Mouse (Mus musculus) left cerebral cortex, adult 11 months (tissue): ENCODE measurements around the gene Cntln.

Experiments used
- DNase-seq: peaks from one replicate; pipeline ENCODE4 v3.0.0; 2022; ENCODE audit warnings: low spot score

Cntln gene

DNA sequence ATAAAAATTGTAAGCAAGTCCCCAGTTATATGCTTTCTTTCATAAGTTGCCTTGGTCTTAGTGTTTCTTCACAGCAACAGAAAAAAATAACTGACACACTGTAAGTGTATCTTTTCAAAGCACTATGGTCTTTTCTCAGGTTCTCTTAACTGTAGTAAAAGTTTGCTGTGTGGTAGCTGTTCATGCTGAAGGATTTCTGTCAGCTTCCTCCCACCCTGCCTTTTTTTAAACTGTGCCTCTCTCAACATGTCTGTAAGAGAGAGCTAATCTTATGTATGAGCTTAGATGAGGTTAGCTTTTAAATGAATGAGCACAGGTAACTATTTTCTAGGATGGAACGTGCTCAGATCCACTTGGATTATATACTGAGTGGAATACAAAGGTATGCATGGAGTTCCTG is 170.5 kb downstream of the Cntln start:
- no peak for DNase-seq

DNA sequence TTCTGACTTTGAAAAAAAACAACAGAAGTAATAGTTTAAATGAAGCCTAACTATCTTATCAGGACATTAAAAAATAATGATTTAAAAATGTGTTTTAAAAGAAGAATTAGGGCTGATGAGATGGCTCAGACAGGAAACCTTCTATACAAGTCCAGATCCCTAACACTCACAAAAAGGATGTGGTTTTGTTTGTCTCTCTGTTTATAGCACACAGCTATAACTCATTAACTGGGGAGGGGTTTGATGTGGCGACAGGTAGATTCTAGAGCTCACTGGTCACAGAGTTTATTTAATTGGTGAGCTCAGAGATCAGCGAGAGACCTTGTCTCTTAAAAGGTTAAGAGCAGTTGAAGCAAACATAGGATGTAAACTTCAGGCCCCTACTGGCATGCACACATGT is 175.5 kb downstream of the Cntln start:
- no peak for DNase-seq

DNA sequence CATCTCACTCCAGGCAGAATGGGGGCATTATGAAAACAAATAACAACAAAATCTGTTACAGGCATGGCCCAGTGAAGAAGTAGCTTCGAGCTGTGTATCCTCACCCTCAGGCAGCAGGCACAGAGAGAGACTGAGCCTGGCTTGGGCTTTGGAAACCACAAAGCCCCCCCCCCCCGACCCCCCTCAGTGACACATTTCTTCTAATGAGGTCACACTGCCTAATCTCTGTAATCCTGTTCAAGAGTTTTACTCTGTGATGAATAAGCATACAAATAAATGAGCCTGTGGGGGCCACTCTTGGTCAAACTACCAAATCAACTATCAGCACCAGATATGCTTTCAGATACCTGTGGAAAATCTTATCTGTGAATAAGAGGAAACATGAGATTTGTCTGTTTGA is 177.6 kb downstream of the Cntln start:
- no peak for DNase-seq

DNA sequence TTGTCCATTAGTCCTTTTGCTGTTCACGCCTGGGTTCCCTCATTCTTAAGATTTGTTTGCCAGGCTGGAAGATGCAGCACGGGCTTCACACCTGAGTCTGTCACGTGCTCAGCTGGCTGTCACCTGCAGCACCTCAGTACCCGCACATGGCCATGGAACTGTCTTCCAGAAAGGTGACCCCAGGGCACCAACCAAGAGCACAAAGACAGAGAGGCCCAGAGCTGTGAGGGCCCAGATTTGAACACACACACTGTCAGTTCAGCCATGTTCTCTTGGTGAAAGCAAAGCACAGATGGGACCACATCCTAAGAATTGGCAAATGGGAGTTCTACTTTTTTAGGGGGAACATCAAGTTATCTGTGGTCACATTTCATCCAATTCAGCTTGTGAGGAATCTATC is 211.9 kb downstream of the Cntln start:
- DNase-seq: no peak

DNA sequence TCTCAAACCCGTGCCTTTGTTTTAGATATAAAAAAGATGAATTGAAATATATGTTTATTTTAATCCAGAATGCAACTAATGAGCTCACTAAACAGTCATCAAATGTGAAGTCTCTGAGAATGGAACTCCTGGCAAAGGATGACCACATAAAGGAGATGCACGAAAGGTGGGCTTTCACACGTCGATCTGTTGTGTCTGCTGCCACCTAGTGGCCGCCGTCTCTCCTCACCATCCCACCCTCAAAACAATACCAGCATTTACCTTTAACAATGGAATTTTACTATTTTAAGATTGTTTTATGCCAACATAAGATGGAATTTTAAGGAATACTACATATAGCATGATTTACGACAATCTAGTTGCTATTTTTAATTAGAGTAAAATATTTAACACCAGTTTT is 212.6 kb downstream of the Cntln start:
- peak; percentile 16 for DNase-seq

DNA sequence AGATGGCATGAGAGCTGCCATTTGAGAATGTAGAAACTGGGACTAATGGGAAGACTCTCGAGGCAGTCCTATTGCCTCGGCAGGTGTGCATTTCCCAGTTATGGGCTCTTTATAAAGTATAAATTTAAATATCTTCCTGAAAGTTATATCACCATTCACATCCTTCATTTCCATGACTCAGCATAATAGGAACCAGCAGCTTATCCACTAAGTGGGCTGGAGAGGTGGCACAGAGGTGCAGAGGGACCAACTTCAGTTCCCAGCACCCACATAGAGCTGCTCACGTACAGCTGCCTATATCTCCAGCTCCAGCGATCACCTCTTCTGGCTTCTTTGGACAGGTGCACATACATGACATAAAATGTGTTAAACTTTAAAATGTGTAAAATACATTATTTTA is 218.1 kb downstream of the Cntln start:
- DNase-seq: no peak

DNA sequence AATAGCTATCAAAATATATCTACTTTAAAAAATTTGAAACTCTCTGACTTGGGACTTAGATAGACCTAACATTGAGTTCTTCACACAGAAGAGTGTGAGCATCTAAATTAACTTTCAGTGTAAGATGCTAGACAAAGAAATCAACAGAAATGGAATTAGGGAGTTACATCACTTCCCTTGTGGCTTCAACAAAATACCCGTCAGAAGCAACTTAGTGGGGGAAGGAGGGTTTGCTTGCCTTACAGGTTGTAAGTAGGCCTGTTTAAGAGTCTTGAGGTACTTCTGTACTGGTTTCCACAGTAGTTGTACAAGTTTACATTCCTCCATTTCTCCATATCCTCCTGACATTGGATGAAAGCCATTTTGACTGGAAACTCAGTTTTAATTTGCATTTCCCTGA is 222.3 kb downstream of the Cntln start:
- DNase-seq: no peak

DNA sequence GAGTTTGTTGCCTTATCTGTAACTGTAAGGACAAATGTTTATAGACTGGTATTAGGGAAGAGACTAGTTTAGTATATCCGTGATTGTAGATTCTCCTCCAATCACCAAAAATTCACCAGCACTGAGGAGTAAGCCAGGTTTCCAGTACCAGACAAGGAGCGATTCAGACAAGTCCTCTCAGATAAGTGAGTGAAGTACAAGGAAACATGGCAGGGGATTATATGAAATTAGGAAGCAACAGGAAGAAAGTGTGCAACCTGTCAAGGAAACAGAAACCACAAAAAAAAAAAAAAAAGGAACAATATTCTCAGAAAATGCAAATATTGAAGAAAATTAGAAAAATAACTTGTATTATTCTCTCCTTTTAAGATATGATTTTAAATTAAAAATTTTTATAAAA is 222.9 kb downstream of the Cntln start:
- no peak for DNase-seq

DNA sequence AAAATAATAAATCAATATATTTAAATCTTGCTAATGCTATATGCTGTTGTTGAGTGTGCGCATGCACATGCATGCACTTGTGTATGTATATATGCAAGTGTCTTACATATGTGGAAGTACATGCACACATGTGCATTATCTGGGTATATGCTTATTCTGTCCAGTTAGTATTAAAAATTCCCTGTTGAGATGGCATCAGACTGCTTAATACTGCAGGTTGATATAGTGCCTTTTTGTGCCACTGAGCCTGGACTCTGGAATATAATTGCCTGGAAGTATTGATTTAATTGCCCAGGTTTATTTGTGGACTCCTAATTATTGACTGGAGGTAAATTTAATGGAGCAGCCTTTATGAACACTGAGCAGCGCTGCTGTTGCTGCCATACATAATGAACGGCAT is 236.2 kb downstream of the Cntln start:
- no peak for DNase-seq

DNA sequence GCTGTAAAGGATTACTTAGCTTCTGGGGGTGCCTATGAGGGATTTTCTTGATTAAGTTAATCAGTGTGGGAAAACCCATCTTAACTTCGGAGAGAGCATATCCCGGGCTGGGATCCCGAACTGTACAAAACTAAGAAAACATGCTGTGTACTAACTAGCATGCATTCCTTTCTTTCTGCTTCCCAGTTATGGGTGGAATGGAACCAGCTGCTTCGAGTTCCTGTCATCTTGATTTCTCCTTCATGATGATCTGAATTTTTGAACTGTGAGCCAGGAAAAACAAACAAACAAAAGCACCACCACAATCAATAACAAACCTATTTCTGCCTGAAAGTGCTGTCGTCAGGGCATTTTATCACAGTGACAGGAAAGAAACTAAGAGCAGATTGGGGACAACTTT is 265.6 kb downstream of the Cntln start:
- no peak for DNase-seq

DNA sequence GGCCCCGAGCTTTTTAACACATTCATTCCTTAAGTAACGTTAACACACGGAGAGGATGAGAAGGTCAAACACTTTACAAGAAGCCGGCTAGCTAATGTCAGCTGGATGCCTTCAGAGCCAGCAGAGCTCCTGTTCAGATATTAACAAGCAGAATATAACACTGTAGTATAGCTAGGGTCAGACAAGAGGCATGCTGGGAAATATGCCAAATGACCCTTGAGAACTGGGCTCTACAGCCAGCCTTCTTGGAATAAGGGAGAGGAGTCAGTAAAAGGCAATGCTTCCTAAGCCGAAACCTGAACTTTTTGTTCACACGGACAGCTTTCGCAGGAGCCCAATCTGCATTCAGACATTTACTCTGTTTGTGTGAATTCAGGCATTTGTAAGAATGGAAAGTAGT is 267.8 kb downstream of the Cntln start:
- no peak for DNase-seq

DNA sequence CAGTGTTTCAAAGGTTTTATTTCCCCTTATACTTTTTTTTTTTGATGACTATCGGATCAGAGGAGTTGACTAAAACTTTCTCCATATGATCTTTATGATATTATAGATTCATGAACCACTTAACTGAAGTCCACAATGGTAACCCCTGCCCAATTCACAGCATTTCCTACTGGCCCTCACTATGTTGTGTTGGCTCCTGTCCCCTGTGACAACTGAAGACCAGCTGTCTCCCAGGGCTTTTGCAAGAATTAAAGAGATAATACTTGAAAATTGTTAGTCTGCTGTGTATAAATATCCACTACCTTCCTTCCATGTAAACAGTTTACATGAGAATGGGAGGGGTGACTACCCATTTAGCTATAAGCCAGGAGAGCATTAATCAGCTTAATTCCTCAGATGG is 270.3 kb downstream of the Cntln start:
- no peak for DNase-seq

DNA sequence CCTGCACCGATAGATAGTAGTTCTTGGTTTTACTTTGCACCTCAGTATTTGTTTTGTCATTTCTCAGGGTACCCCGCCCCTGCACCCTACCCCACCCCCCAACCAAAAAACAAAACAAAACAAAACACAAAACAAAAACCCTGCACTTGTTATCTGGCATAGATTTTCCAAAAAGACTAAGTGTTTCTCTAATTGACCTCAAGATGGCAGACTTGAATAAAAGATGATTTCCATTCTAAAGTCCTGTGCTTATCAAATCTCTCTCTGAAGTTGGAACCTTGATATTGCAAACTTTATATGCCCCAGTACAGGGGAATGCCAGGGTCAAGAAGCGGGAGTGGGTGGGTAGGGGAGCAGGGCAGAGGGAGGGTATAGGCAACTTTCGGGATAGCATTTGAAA is 277.0 kb downstream of the Cntln start:
- DNase-seq: no peak

DNA sequence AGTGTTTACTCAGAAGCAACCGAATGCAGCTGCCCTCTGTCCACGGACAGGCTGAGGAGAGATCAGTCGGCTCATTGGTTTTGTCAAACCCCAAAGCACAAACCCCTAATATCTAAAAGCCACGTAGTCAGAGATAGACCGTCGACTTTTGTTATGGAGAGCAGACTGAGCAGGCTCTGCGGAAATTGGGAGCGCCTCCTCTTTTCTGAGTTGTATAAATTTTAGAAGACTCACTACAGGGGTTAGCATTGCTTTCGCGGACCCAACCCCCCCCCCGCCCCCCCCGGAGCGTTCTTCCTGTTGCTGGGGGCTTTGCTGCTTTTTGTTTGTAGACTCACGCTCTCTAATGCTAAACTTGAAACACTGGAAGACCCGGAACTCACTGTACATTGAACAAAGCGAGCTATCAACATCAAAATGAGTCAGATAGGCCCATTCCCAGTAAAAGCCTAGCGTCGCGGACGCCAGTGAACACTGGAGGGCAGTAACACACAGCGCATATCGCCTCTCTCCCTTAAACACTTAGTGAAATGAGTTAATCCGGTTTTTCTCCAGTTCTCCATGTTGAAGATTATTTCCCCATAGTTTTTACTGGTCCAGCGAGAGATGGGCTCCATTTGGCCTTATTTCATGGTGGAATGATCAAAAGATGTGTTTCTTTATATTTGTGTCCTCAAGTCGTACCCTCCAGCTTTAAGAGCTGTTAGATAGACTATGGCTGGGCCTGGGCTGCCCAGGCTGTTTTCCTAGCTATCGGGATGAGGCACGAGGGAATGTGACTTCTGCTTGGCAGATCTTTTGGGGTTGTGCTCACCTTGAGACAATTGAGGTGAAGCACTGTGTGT is 278.6 kb downstream of the Cntln start:
- no peak for DNase-seq

DNA sequence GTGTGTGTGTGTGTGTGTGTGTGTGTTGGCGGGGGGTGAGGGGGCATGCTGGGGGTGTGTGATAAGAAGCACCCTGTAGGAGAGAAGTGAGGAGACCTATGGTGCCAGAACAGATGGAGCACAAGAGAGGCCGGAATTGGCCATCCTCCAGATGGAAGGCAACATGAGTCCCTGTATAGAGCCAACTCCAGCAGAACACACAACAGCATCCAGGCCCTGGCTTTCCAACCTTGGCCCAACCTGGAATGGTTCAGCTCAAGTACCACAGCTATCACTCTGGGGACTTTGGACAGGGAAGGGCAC is 279.2 kb downstream of the Cntln start:
- DNase-seq: no peak

DNA sequence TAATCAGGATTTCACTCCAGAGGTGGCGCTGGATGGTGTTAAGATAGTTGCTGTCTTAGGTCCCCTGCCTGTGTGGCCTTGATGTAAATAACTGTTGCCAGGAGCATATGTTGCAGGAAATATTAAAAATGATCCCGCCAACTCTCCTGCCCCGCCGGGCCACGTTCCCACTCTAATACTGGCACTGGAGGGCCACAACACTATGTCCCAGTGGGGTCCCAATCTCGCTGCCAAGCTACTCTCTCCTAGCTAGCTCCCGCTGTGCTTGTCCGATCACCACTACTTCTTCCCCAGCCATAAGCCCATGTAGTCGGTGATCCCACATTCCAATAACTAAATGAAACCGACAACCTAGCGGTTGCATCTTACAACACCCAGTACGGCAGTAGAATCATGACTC is 283.9 kb downstream of the Cntln start:
- no peak for DNase-seq

DNA sequence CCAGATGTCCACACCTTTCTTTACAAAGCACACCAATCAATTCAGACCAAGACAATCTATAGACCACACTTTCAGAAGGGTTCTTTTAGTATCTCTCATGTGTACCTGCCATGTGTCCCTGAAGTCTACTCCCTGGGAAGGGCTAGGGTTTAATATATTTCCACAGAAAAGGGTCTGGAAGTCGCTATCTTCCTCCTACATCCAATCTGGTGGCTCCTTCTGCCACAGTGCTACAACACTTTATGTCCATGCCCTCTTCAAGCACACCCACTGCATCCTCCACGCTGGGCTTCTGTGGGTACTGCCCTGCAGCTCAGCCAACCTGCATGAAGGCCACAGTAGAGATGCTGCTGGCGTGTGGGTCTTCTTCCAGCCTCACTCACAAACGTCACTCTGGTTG is 291.4 kb downstream of the Cntln start:
- DNase-seq: peak; percentile 38

DNA sequence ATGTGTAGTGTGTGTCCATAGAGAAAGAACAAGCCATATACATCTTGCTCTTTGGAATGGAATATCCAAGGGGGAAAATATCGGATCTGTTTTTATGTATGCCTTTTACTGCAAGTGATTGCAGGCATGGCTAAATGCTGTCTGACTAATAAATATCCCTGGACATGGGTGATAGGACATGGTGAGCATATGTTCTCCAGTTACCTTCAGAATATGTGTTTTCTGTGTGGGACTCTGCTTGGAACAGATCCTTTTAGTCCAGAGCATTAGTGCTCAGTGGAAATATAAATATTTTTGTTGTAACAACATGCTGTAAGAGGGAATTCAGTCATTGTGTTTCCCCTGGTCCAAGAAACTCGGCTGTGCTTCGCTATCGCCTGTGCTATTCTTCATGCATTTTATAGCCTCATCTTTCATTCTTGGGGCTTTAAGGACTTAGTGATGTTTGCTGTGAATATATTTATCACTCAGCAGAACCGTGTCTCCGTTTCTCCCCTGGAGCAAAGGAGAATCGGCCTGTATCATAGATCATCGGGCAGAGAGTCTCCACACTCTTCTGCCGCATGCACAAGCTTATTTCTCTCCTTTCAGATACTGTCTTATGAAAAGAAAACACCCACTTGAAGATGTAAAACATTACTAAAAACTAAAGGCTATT is 294.4 kb downstream of the Cntln start:
- no peak for DNase-seq
